Mouse (Mus musculus) midbrain, embryonic 16.5 days (tissue): ENCODE results near the gene Cacnb4. TPM values are rescaled to one million over a fixed set of nuclear protein-coding genes. Genes with fewer than 3 reads are reported as not detected.

Source experiments
- ATAC-seq: fragments of 200-750 bp; cut with Nextera tagmentation; 2 replicates; pipeline ENCODE4 v1.8.0; 2017; ENCODE audit warnings: moderate TSS enrichment
- H3K27ac ChIP-seq: fragments of 300-500 bp; sonication (generic); 2 replicates; pipeline ENCODE4 v1.5.1; 2014; ENCODE audit warnings: mild to moderate bottlenecking, low read length, mixed read lengths
- H3K27me3 ChIP-seq: fragments of 300-500 bp; sonication (generic); 2 replicates; pipeline ENCODE4 v1.6.1; 2014; ENCODE audit warnings: low read depth, low read length, mixed read lengths; ENCODE audit not compliant: control insufficient read depth, insufficient read depth
- H3K36me3 ChIP-seq: fragments of 300-500 bp; sonication (generic); 2 replicates; pipeline ENCODE4 v1.6.1; 2014; ENCODE audit warnings: mild to moderate bottlenecking, low read length, moderate library complexity, mixed read lengths; ENCODE audit not compliant: control insufficient read depth, insufficient read depth
- H3K4me1 ChIP-seq: fragments of 300-500 bp; sonication (generic); 2 replicates; pipeline ENCODE4 v1.6.1; 2014; ENCODE audit warnings: mild to moderate bottlenecking, low read length, mixed read lengths; ENCODE audit not compliant: control insufficient read depth, insufficient read depth
- H3K4me2 ChIP-seq: fragments of 300-500 bp; sonication (generic); 2 replicates; pipeline ENCODE4 v1.6.1; 2014; ENCODE audit warnings: mild to moderate bottlenecking, low read length, mixed read lengths
- H3K4me3 ChIP-seq: fragments of 300-500 bp; sonication (generic); 2 replicates; pipeline ENCODE4 v1.5.1; 2014; ENCODE audit warnings: low read depth, mild to moderate bottlenecking, low read length, moderate library complexity, mixed read lengths
- H3K9ac ChIP-seq: fragments of 300-500 bp; sonication (generic); 2 replicates; pipeline ENCODE4 v1.6.1; 2014; ENCODE audit warnings: low read depth, low read length, mixed read lengths
- H3K9me3 ChIP-seq: fragments of 300-500 bp; sonication (generic); replicated peaks from 2 replicates; pipeline ENCODE4 v1.6.1; 2014; ENCODE audit warnings: mild to moderate bottlenecking, low read length, mixed read lengths; ENCODE audit not compliant: control insufficient read depth, poor library complexity, severe bottlenecking
- WGBS: fragments of 180-500 bp; shearing (Covaris S2); extraction: QIAGEN DNeasy Blood & Tissue Kit; methylation state at CpG from one replicate; pipeline ENCODE4 v1.1.7; 2014; 5-methylcytosine and 5-hydroxymethylcytosine counted together
- polyA plus RNA-seq: library from polyadenylated mRNA; unstranded; fragments of >200 nt; fragmentation: Nextera tagmentation; extraction: Ambion mirVana; gene quantifications from 2 replicates; pipeline ENCODE4 v1.2.1, GENCODE M21; 2015

Cacnb4 gene
- polyA plus RNA-seq, 1 experiment from 2014 or later = 15.6 TPM

DNA sequence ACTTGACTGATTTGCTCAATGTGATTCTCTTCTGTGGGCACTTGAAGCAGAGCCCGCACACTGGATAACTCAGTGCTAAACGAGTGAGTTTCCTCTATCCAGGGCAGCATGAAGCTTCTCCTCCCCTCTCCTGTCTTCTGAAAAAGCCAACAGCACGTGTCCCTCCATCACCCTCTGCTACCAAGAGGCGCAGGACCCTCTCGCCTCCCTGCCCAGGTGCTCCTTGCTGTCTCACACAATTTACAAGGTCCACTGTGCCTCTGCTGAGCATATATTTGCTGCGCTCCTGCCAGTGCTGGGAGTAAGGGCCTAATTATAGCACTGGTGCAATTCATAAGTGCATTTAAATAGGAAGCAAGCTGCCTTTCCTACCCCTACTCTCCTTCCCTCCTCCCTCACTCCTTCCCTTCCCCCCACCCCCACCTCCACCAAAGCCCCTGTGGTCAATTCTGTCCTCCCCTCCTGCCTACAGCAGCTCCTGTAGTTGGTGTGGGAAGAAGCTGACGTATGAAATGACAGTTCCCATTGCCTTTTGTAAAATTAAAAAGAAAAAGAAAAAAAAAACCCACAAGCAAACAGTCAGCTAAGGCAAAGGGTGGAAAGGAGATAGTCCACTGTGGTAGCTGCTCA is 86.2 kb downstream of the Cacnb4 start:
- Histone ChIP-seq H3K4me1 (peaks cover 13% of the 10 kb centered on the region; the same call in 1 of the 2 replicates), H3K27me3 (no peaks in the 10 kb centered on the region), H3K4me2 (peak overlapping the region; percentile 34; the same call in 1 of the 2 replicates), H3K9me3 (no peaks in the 10 kb centered on the region), H3K36me3 (no peaks in the 10 kb centered on the region), H3K4me3 (no peak overlapping the region), H3K9ac (peak overlapping the region; percentile 32; the same call in 1 of the 2 replicates), H3K27ac (peak overlapping the region; percentile 36)
- peak; percentile 57; the same call in 1 of the 2 replicates for ATAC-seq
- whole genome bisulfite sequencing = 46% methylated on average over 7 of the region's 7 CpGs

DNA sequence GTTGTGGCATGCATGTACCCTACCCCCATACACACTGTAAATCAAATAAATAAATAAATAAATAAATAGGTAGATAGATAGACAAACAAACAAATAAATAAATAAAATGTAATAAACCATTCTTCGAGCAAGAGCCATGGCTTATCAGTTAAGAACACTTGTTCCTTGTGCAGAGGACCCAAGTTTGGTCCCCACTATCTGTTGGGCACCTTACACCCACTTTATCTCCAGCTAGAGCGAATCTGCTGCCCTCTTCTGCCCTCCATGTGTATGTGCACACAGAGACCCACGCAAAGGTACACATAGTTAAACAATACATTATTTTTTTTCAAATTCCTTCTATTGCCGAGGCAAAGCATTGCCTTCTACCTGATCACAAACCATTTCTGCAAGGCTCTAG is 87.1 kb downstream of the Cacnb4 start:
- no peak for ATAC-seq
- Histone ChIP-seq H3K9ac (no peak overlapping the region), H3K4me3 (no peak overlapping the region), H3K4me2 (no peak overlapping the region), H3K27me3 (no peaks in the 10 kb centered on the region), H3K27ac (no peak overlapping the region), H3K4me1 (peaks cover 13% of the 10 kb centered on the region; the same call in 1 of the 2 replicates), H3K9me3 (no peaks in the 10 kb centered on the region), H3K36me3 (no peaks in the 10 kb centered on the region)
- 87% methylated on average over 4 of the region's 4 CpGs for WGBS

DNA sequence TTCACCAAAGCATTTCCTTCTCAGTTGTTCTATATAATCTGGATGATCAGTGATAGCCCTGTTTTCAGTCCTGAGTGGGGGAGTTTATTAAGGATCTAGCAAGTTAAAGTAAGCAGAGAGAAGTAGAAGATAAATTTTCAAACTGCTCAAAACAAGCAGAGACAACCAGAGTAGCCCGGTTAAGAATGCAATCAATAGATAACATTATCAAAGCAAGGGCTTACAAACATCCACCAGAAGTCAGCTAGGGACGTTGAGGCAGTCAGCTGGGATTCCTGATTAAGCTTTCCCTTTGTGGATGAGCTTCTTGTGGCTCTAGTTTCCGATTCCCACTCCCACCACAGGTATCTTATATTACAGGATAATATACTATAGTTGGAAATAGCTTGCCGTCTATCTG is 91.2 kb downstream of the Cacnb4 start:
- Histone ChIP-seq H3K9me3 (no peaks in the 10 kb centered on the region), H3K27ac (no peak overlapping the region), H3K4me3 (no peak overlapping the region), H3K4me2 (no peak overlapping the region), H3K9ac (no peak overlapping the region), H3K36me3 (no peaks in the 10 kb centered on the region), H3K4me1 (peaks cover 5% of the 10 kb centered on the region; the same call in 1 of the 2 replicates), H3K27me3 (no peaks in the 10 kb centered on the region)
- WGBS = 82% methylated on average over 4 of the region's 4 CpGs
- ATAC-seq = no peak

DNA sequence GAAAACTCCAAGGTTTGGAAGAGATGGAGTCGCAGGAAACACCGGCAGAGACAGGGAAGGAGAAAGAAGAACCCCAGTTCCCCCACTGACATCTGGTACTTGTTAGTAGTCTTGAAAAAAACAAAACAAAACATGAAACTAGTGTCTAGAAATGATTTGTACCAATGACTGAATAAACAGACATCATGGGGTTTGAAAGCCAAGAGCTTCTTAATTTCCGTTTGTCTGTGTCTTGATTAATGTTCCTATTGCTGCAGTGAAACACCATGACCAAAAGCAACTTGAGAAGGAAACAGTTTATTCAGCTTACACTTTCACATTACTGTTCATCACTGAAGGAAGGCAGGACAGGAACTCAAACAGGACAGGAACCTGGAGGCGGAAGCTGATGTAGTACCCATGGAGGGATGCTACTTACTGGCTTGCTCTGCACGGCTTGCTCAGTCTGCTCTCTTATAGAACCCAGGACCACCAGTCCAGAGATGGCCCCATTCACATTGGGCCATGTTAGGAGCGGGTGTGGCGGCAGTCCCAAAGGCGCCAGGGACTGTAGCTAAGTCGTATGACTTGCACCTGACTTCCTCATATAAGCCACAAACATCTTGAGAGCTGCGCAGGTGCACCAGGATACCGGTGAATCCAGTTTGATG is 95.4 kb downstream of the Cacnb4 start:
- no peak for ATAC-seq
- 91% methylated on average over 11 of the region's 11 CpGs for WGBS
- H3K27ac ChIP-seq = no peak overlapping the region

DNA sequence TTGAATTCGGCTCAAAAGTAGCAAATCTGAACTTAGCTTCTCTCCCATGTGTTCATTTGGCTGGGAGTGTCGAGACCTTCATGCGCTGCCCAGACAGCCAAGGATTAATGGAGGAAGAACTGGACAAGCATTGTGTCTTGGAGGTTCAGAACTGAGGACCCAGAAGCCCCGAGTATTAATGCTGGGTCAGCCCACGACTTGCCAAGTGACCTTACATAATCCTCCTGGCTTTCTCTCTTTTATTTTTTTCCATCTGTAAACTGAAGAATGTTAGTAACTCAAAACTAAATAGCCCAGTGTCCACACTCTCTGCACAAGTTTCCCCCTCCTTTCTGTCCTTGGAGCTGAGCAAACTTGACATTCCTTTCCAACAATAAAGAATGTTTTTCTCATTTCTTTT is 95.9 kb downstream of the Cacnb4 start:
- Histone ChIP-seq H3K36me3 (no peaks in the 10 kb centered on the region), H3K9me3 (no peaks in the 10 kb centered on the region), H3K4me2 (no peak overlapping the region), H3K9ac (no peak overlapping the region), H3K27ac (no peak overlapping the region), H3K4me1 (no peaks in the 10 kb centered on the region), H3K27me3 (no peaks in the 10 kb centered on the region), H3K4me3 (no peak overlapping the region)
- WGBS = 56% methylated on average over 5 of the region's 5 CpGs
- no peak for ATAC-seq

More for the DNA sequence above, 95.4 kb downstream of the Cacnb4 start:
- Histone ChIP-seq H3K9me3 (no peaks in the 10 kb centered on the region), H3K27me3 (no peaks in the 10 kb centered on the region), H3K4me2 (no peak overlapping the region), H3K4me1 (no peaks in the 10 kb centered on the region), H3K9ac (no peak overlapping the region), H3K4me3 (no peak overlapping the region), H3K36me3 (no peaks in the 10 kb centered on the region)

DNA sequence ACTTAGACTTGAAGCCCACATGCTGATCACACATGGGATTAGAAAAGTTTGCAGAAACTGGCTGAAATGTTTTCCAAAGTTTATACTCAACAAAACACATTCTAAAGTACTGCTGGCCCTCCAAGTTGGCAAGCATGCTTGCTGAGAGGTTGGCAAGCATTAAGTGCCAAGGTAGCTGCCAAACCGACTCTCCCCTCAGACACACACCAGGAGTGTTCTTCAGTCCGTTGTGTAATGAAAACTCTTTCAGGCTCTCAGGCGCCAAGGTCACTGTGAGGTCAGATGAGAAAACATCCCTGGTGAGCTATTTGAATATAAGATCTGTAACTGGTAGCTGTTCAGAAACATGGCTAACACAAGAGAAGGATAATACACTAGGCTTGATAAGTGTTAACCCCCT is 97.8 kb downstream of the Cacnb4 start:
- H3K27me3 ChIP-seq = no peaks in the 10 kb centered on the region
- no peak overlapping the region for H3K27ac ChIP-seq
- no peaks in the 10 kb centered on the region for H3K36me3 ChIP-seq
- H3K4me2 ChIP-seq = no peak overlapping the region
- no peaks in the 10 kb centered on the region for H3K9me3 ChIP-seq
- H3K9ac ChIP-seq = no peak overlapping the region
- H3K4me3 ChIP-seq = no peak overlapping the region
- 0 out of 2 replicates have a peak, but pooled peaks have one; percentile 8 for ATAC-seq
- no peaks in the 10 kb centered on the region for H3K4me1 ChIP-seq
- WGBS = 46% methylated on average over 3 of the region's 3 CpGs

DNA sequence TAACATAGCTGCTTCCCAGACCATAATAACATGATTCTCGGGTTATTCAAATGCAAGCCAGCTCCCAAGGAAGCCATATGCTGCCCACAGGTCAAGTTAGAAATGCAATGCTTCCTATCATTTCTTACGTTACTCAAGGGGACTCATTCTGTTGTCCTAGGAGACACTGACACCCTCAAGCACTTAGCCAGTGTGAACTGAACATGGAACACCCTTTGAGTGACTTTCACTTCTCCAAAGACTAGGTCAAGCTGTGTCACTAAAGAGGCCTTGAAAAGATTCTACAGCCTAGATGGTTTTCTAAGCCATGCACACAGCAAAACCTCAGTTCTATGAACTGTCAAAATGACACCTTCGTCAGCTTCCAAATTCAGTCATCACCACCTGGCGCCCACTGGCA is 98.9 kb downstream of the Cacnb4 start:
- Histone ChIP-seq H3K9me3 (no peaks in the 10 kb centered on the region), H3K36me3 (no peaks in the 10 kb centered on the region), H3K4me3 (no peak overlapping the region), H3K4me2 (no peak overlapping the region), H3K27ac (no peak overlapping the region), H3K9ac (no peak overlapping the region), H3K4me1 (no peaks in the 10 kb centered on the region), H3K27me3 (no peaks in the 10 kb centered on the region)
- WGBS = 90% methylated on average over 4 of the region's 4 CpGs
- ATAC-seq = no peak

DNA sequence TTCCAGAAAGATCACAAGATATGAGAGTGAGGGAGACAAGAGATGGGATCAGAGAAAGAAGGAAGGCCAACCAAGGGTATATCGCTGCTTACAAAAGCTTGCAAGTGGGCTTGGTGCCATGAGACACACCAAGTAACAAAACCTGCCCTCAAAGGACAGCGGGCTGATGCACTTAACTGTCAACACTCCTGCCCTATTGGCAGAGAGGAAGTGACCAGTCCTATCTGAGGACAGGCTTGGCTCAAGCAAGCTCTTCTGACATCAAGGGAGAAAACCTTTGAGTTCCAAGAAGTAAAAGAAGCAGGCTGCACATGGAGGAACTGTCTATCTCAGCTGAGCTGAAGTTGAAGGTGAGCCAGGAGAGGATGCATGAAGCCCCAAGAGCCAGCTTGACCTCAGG is 100.1 kb downstream of the Cacnb4 start:
- H3K4me2 ChIP-seq = no peak overlapping the region
- ATAC-seq = no peak
- H3K27ac ChIP-seq = no peak overlapping the region
- H3K9me3 ChIP-seq = no peaks in the 10 kb centered on the region
- H3K36me3 ChIP-seq = no peaks in the 10 kb centered on the region
- no peak overlapping the region for H3K4me3 ChIP-seq
- no peaks in the 10 kb centered on the region for H3K4me1 ChIP-seq
- H3K27me3 ChIP-seq = no peaks in the 10 kb centered on the region
- no peak overlapping the region for H3K9ac ChIP-seq
- WGBS = 92% methylated on average over 2 of the region's 2 CpGs

DNA sequence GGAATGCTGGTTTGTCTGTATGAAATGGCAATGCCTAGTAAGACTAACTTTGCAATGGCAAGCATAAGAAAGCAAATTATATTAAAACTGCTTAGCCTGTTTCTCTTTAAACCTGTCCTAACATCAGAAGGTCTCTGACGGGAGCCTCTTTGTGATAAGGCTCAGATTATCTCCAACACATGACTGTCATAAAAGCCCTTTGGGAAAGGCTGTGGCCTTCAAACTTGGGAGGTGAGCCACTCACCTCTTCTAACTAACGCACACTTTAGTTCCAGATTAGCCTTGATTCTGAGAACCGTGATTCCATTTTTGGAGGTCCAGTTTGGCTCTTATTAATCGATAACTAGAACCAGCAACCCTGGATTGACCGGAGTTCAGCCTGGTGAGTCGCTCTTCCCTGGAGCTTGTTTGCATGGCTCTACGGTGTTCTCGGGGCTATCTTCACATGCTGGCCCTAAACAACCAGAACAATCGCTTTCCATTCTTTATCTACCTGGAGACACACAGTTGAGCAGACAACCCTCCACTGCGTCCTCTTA is 100.9 kb downstream of the Cacnb4 start:
- Histone ChIP-seq H3K27me3 (no peaks in the 10 kb centered on the region), H3K36me3 (no peaks in the 10 kb centered on the region), H3K9ac (no peak overlapping the region), H3K4me3 (no peak overlapping the region), H3K9me3 (no peaks in the 10 kb centered on the region), H3K4me2 (no peak overlapping the region), H3K4me1 (no peaks in the 10 kb centered on the region), H3K27ac (no peak overlapping the region)
- ATAC-seq = no peak
- 92% methylated on average over 10 of the region's 10 CpGs for WGBS
